Mouse (Mus musculus) retina, postnatal 7 days (tissue): ENCODE results near the gene Treml2.

Source experiments
- DNase-seq: peaks from one replicate; pipeline ENCODE4 v3.0.0-alpha.2; 2012; ENCODE audit warnings: low read depth, low spot score

The Treml2 gene

DNA sequence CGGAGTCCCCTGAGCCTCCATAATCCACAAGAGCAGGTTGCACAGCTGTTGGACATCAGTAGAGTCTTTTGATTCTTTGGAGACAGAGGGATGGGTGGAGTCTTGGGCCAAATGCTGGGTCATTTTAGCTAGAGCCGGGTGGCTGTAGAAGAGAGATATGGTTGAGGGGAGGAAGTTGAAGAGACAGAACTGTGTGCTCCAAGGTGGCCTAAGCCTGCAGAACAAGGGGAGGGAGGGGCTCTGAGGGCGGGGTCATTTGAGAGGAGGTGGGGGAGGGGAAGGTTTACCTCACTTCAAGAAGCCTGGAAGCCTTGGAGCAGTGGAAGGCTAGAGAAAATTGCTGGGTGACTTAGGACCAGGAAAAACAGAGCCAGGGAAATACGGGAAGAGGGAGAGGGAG lies at the start of gene Treml2:
Treml2 (plus strand) TSS at position 296 of the 400 bp plus-strand sequence.
- no peak for DNase-seq

DNA sequence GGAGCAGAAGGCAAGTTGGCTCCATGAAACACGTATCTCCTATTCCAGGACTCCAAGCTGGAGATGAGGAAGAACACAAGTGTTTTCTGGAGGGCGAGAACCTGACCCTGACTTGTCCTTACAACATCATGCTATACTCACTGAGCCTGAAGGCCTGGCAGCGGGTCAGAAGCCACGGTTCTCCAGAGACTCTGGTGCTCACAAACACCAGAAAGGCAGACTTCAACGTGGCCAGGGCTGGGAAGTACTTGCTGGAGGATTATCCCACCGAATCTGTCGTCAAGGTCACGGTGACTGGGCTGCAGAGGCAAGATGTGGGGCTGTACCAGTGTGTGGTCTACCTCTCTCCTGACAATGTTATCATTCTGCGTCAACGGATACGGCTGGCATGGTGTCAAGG lies 49.8 kb upstream of the Treml2 start:
- DNase-seq, result no peak

DNA sequence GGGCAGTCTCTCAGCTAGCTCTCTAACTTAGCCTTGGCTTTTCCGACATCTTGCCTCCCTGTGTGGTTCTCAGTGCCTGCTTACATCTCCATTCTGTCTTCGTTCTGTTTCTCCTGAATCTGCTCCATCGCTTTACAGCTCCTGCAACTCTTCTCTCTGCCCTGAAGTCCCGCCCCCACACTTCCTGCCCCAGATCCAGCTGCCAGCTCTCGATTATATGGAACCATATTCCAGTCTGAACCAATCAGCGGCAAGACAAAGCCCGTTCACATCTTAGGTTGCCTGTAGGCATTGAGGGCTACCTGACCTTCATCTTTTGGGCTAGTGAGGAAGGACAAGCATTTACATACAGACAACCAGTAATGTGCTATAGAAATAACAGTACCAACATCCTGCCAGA lies 48.7 kb upstream of the Treml2 start:
- DNase-seq, result no peak

DNA sequence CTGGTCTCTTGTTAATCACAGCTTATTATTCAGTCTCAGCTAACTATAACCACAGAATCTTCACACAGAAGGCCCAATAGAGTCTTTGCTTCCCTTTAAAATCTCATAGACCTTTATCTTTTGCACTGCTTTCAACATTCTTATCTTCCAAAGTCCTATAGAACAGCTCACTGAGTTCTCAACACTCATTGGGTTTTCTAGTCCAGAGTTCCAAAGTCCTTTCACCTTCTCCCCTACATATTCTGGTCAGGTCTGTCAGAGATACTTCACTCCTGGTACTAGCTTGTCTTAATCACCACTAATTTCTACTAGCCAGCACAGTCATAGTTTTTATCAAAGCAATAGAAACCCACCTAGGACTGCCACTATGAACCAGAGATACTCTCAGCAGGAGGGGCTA lies 42.7 kb upstream of the Treml2 start:
- DNase-seq, result no peak

DNA sequence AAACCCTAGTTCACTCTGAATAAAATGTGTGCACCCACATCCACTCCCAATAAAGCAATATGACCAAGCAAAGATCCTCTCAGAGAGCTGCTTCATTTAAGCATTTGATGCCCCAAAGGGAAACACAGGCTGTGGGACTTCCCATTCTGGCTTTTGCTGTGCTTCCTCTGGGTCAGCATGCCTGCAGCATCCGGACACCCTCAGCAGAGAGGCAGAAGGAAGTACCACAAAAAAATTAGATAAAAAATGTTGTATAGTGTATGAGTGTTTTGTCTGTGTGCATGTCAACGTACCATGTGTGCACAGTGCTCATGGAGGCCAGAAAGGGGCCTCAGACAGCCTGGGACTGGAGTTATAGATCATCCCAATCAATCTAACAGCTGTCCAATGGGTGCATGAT lies 37.4 kb upstream of the Treml2 start:
- no peak for DNase-seq

DNA sequence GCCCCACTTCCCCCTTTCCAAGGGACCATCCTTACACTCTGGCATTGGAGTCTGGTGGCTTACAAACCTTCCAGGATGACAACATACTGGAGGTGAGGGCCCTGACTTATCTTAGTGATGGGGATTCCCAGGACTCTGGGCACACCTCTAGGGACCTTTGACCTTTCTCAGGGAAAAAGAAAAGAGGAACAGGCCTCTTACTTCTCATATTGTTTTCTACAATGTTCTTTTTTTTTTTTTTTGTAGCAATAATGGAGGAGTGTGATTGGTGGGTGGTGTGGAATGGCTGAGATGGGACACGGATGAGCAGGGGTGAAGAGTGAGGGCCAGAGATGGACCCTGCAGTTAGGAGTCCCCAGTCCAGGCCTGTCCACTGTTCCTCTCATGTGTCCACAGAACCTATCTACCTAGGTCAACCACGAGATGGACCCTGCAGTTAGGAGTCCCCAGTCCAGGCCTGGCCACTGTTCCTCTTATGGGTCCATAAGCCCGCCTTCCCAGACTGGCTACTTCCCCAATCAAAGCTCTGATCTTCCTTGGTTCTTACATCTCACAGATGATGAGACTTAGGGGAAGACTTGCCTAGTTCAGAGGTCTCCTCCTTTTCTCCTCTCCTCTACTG lies 35.4 kb upstream of the Treml2 start, which contains the start of gene Treml4:
Treml4 (plus strand) TSS at position 555 of the 622 bp plus-strand sequence.
- no peak for DNase-seq

DNA sequence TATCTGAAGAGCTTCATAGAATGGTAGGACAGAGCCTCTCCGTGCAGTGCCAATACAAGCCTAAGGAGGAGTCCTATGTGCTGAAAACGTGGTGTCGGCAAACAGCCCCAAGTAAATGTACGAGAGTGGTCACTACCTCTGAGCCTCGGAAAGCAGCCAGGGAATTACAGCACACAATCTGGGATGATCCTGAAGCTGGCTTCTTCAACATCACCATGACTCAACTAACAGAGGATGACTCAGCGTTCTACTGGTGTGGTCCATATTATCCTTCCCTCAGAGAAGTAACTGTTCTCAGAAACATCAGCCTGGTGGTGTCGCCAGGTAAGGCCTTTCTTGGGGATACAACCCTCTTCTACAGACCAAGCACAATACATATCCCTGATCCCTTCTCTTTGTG lies 34.6 kb upstream of the Treml2 start:
- no peak for DNase-seq

DNA sequence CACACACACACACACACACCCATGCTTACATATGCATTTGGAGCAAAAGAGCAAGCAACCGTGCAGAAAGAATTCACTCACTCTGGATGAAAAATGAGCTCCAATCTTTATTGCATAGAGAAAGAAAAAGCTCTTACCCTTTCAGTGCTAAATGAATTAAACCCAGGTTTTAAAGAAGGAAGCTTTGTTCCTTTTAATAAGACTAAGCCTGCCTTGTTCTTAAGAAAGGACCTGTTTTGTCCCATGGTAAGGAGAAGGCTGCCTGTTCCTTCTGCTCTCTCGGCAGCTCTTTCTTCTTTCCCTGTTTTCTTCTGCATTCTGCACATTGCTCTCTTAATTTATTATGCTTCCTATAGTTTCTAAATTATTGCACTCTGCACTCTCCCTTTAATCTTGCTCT lies 33.2 kb upstream of the Treml2 start:
- no peak for DNase-seq

DNA sequence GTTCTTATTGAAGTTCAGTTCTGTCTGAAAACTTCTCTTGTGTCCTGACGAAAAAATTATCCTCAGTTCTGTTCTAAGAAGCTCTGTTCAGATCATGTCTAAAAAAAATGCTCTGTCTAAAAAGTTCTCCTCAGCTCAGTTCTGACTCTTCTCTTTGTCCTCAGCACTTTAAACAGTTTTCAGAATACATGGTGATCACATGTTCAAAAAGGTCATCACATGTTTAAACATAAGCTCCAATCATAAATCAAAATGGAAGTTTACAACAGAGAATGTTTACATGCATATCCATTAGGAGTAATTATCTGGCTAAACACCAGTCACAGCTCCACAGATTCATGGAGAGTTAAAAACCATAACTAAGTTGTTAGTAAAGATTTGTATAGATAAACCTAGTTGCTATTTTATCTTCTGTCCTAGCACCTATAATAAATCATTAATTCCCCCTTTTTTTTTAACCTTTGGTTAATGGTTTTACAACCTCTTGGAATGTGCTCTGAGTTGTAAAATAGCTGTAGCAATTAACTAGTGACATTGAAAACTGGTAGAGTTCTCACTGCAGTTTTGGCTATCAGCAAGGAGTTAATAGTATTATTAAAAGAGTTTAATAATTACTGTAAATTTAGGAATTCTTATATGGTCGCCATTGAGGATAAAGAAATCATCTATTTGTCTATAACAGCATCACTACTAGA lies 32.5 kb upstream of the Treml2 start:
- no peak for DNase-seq

DNA sequence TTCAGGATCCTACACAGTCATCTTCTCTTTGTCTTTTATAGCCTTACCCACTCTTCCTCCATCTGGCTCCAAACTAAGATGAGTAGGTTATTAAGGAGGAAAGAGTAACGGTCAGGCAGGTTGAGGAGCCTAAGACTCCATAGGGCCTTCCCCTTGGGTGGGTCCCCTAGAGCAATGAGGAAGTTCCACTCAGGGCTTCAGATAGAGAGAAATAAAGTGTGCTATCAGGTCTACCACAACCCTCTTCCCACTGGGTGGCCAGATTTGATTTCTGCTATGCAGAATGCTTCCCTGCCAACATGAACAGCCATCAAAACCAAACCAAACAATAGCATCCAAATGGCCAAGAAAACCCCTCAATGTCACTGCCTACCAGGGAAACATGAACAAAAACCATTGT lies 31.7 kb upstream of the Treml2 start:
- DNase-seq, result no peak

DNA sequence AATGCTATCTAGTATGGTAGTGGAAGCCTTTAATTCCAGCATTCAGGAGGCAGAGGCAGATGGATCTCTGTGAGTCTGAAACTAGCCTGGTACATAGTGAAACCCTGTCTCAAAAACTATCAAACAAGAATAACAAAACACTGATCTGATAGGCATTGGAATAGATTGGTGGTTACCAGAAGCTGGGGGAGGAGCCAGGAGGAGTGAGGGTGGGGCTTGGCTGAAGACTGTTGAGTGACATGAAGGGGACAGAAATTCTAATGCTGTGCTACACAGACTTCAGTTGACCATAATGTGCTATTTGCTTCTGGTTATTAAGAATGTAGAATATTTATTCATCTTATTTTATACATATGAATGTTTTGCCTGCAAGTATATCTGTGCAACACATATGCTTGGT lies 31.0 kb upstream of the Treml2 start:
- no peak for DNase-seq

DNA sequence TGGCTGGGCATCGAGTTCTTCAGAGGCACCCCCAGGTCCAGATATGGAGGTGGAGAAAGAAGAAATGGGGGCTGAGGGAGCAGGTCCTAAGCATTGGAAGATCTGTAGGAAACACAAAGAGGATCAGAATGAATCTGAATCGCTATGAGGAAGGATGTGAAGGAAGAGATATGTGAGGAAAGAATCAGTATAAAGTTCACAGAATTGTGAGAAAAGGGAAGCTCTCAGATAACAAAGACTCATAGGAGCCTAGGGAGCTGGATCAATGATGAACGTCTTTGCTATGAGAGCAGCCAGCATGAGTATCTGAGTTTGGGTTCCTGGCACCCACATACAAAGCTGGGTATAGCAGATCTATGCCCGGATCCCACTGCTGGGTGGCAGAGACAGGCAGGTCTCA lies 29.5 kb upstream of the Treml2 start:
- DNase-seq, result no peak

DNA sequence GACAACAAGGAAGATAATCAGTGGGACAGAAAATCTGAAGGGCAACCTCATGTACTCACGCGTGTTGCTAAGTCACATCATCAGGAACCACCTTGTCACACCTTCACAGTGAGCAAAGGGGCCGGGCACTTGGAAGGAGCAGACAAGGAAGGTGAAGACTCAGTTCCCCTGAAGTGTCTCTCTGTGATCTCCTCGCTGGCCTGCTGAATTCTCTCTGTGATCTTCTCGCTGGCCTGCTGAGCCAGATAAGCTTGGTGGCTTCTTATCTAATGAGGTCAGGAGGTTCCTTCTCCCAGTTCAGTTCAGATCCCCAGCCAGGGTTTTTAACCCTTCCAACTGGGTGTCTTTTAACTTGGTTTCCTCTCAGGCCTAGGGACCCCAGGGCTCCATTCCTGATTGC lies 27.1 kb upstream of the Treml2 start:
- no peak for DNase-seq

DNA sequence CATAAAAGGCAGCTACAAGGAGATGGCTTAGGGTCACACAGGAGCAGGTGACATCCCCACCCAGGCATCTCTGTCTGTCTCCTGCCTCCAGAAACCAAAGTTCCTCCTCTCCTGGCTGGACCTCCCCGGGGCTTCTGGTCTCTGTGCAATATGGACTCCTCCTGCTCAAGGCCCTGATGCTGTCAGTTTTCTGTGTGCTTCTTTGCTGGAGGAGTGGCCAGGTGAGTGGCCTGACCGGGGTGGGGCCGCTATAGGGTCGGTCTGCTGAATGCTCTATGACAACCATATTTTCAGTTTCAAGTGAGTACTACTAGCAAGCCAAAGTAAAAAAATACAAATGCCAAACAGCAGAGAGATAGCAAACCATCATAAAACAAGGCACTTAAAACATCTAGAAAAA lies 26.7 kb upstream of the Treml2 start:
- DNase-seq, result no peak

DNA sequence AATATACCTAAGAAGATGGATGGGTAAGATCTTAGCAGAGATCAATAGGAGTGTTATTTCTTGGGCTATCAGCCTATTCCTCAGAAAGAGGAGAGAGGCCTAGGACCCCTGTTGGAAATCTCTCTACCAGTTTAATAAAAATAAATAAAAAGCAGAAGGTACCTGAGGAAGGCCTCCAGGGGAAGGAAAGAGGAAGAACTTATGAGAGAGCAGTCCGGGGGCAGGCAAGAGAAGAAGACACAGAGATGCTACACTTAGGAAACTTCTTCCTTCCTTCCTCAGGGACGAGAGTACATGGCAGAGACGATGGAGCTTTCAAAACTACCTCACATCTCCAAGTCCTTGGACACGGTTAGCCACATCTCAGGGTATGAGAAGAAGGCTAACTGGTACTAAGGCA lies 25.2 kb upstream of the Treml2 start:
- no peak for DNase-seq

DNA sequence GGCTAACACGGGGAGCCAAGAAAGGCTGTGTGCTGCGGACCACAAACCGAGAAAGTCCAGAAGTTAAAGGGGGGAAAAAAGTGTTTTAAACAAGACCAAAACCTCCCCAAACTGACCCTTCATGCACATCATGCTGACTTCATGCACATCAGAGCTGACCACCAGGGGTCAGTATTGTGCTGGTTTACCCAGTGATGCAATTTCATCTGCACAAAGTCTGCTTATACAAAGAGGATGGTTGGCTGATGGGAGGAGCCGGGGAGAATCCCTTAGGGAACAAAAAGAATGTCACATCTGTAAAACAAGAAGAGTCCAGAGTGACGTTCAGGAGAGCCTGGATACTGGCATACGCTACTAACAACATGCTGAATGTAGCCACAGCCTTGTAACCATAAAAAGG lies 24.4 kb upstream of the Treml2 start:
- DNase-seq, result peak; percentile 63

DNA sequence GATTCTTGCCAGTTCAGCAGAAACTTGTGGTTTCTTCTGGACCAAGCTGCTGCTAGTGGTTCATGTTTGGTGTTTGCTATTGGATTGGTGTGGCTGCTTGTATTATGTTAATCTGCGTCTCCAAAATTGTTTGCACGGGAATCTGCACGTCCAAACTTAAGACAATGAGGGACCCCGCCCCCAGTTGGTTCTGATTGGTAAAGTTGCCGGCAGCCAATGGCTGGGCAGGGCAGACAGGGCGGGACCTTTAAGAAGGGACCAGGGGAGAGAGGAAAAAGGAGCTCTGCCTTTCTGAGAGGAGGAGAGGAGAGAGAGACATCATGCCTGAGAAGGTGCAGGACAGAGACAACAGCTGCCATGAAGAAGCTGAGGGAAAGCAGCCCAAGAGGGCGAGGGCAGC lies 23.6 kb upstream of the Treml2 start:
- DNase-seq, result no peak

DNA sequence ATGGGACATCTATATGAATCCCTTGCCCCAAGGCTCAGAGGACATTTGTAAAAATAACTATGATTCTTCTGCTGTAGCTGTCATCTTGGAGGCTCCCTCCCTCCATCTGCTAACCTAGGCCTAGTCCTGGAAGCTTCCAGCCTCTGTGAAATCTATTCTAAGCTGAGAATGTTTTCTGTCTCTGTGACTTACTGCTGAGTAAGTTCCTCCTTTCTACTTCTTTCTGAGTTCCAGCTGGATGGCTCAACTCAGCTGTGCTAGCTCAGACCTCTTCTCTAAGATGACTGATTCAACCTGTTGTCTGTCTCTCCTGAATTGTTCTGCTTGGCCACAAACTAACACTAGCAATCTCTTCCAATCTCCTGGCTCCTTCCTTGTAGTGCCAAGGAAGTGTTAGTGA lies 20.9 kb upstream of the Treml2 start:
- DNase-seq, result no peak

DNA sequence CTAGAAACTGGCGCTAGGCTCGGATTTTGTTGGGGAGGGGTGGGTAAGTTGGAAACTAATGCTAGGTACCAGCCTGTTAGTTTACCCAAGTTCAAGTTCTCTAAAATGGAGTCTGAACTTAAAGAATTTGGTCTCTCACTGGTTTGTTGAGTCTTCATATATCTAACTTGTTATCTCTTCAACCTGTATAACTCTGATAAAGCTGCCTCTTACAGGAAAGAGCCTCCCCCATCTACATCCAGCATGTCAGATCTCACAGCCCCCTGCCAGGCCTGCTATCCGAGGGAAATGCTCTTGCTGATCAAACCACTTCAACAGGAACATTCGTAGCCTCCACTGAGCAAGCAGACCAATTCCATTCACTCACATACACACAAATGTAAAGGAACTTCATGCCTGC lies 20.3 kb upstream of the Treml2 start:
- DNase-seq, result no peak

DNA sequence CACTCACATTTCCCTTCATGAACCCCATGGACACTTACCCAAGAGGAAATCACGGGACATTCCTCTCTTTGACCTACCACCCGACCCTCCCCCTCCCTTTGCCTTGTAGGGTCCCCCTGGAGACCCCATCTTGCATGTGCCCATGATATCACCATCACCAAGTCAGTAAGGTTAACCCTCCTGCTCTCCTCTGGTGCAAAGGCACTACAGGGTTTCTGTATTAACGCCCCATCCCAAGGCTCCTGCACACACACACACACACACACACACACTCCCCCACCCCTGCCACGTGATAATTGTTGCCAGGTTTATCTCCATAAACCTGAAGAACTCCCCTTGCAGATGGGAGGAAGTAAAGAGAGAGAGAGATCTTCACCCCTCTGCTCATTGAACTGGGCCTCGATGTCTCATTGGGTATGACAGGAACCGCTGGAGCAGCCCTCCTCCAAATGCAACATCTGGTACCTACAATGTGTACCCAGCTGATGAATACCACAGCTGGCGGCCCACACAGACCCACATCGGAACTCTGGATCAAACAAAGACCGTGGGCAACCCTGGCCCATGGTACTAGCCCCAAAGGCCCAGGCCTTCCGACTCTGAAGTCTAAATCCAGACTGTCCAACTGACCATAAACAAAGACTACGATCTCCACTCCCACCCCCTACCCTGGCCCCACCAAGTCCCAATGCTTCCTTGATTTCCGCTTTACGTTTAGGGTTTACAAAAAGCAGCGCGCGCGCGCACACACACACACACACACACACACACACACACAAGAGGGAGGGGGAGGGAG lies 18.2 kb upstream of the Treml2 start:
- DNase-seq, result no peak

DNA sequence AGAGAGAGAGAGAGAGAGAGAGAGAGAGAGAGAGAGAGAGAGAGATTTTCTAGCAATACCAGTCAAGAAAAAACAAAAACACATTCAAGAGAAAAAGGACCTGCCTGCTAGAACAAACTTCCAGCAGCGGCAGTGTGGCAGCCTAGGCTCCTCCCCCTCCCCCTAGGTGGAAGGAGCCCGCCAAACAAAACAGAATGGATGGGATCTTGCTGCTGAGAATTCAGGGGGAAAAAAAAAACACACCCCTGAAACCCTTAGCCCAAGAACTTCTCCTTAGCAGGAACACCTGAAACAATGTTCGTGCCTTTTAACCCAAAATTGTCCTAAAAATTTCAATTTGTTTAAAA lies 17.6 kb upstream of the Treml2 start:
- DNase-seq, result no peak

DNA sequence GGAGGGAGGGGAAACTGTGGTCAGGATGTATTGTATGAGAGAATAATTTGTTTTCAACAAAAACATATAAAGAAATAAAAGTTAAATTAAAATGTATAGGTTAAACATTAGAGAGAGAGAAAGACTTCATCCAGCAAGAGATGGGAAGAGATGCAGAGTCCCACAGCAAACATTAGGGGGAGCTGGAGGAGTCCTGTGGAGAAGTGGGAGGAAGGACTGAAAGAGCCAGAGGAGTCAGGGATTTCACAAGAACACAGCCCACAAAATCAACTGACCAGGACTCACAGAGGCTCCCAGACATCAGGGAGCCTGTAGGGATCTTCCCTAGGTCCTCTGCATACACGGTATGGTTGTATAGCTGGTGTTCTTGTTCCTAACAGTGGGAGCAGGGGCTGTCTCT lies 12.5 kb upstream of the Treml2 start:
- DNase-seq, result no peak

DNA sequence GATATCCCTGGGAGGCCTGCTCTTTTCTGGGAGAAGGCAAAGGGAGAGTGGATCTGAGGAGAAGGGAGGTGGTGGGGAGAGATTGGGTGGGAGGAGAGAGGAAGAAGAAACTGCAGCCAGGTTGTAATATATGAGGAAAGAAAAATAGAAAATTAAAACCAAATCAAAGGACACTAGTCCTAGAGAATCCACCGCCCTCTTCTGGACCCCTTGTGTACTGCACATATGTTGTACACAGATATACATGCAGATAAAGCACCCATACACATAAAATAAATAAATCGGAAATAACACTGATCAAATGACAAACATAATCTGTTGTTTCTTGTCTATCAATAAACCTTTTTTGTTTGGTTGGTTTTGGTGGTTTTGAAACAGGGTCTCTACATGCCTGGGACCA lies 12.0 kb upstream of the Treml2 start:
- DNase-seq, result no peak
